Comparison of ENCODE assay signal across 8 mouse cellular contexts in the genomic region with DNA sequence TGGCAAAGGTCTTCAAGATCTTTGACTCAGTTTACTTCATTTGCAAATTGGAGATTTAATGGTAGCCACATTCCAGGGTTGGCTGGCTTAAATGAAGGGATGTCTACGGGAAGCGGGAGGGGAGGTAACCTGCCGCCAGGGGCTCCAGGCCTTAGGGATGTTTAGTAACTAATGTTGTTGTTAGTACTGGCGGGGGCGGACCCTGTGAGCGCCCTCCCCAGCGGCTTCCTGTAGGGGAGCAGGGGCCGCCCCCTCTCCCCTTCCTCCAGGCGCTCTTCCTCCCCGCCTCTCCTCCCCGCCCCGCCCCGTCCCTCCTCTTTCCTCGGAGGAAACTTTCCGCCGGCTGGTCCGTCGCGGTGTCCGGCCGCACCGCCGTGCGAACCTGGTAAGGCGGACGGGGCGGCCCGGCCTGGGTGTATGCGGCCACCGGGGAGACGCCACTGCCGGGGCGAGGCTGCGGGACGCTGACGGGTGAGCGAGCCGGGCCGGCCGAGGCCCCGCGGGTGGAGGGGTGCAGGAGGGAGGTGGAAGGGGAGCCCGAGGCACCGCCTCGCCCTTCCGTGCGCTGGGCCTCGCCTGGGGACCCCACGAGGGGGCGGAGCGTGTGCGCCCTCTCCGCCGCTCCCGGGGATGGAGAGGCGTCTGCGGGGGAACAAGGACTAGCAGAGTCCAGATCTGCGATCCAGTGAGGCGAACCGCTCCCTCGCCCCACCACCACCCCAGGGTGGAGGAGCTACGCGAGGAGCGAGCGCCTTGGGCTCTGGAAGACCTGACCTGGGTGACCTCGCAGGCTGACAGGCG. TPM values are rescaled to one million over a fixed set of nuclear protein-coding genes. Genes with fewer than 3 reads are reported as not detected.
A peak's percentile ranks its signal among the peaks of the same experiment; 100 is the strongest.
DNase-seq lines count a peak whose midpoint lies in the region; ATAC-seq and TF ChIP-seq lines count a peak whose summit lies in the region.

No protein-coding gene starts in this region.

- no peaks in the 10 kb centered on the region for H3K36me3 ChIP-seq in hindbrain, embryonic 14.5 days (replicated peaks; ENCODE audit: control insufficient read depth, insufficient read depth)
- no peaks in the 10 kb centered on the region for H3K36me3 ChIP-seq in liver, embryonic 11.5 days (ENCODE audit: control insufficient read depth, insufficient read depth, low read length)
- H3K36me3 ChIP-seq in myocyte (ENCODE audit: control insufficient read depth, insufficient read depth) = no peaks in the 10 kb centered on the region

- H3K4me2 ChIP-seq in hindbrain, embryonic 14.5 days (replicated peaks) = peak overlapping the region; percentile 63
- H3K4me2 ChIP-seq in liver, embryonic 11.5 days = peak overlapping the region; percentile 57
- H3K4me2 ChIP-seq in myocyte (ENCODE audit: low read depth) = peak overlapping the region; percentile 60

- 0 out of 2 replicates have a peak, but pooled peaks have one; percentile 35 for ATAC-seq in hindbrain, embryonic 14.5 days (ENCODE audit: low FRiP score)
- ATAC-seq in liver, embryonic 11.5 days (replicated peaks; ENCODE audit: low FRiP score) = peak; percentile 33; the same call in 1 of the 2 replicates

- H3K4me3 ChIP-seq in hindbrain, embryonic 14.5 days (replicated peaks; ENCODE audit: low read length) = peak overlapping the region; percentile 40
- peak overlapping the region; percentile 68 for H3K4me3 ChIP-seq in liver, embryonic 11.5 days (ENCODE audit: low read depth, low read length)
- peak overlapping the region; percentile 31 for H3K4me3 ChIP-seq in myocyte

- peak; percentile 43 to 53 for DNase-seq in B cell, adult 2 months
- DNase-seq in adrenal gland, postnatal 10 days = peak; percentile 82
- DNase-seq in gastrocnemius, adult 18-20 months (ENCODE audit: low spot score) = peak; percentile 43
- no peak for DNase-seq in hindbrain, embryonic 14.5 days (ENCODE audit: low spot score)
- peak; percentile 69 for DNase-seq in liver, embryonic 11.5 days (ENCODE audit: low spot score)
- DNase-seq in thymus, postnatal 14 days = peak; percentile 85
- DNase-seq in right cerebral cortex, adult 18-20 months = no peak

- peaks cover 40% of the 10 kb centered on the region for H3K27me3 ChIP-seq in hindbrain, embryonic 14.5 days (ENCODE audit: control insufficient read depth, insufficient read depth, low read length)
- H3K27me3 ChIP-seq in liver, embryonic 11.5 days (replicated peaks; ENCODE audit: control insufficient read depth, insufficient read depth, low read length) = peaks cover 36% of the 10 kb centered on the region
- no peaks in the 10 kb centered on the region for H3K27me3 ChIP-seq in myocyte (ENCODE audit: control insufficient read depth, insufficient read depth, insufficient read length)

- peak overlapping the region; percentile 40 for H3K9ac ChIP-seq in hindbrain, embryonic 14.5 days
- peak overlapping the region; percentile 26 for H3K9ac ChIP-seq in liver, embryonic 11.5 days (ENCODE audit: low read depth, low read length)

- H3K4me1 ChIP-seq in hindbrain, embryonic 14.5 days (replicated peaks; ENCODE audit: control insufficient read depth, insufficient read depth, low read length) = peaks cover 16% of the 10 kb centered on the region
- H3K4me1 ChIP-seq in liver, embryonic 11.5 days (replicated peaks; ENCODE audit: control insufficient read depth, insufficient read depth, low read length) = peaks cover 38% of the 10 kb centered on the region

- no peaks in the 10 kb centered on the region for H3K9me3 ChIP-seq in hindbrain, embryonic 14.5 days (ENCODE audit: control insufficient read depth, low read length)
- no peaks in the 10 kb centered on the region for H3K9me3 ChIP-seq in liver, embryonic 11.5 days (ENCODE audit: control insufficient read depth, low read length)

- peaks cover 4% of the 10 kb centered on the region for H3K79me2 ChIP-seq in myocyte (ENCODE audit: control insufficient read depth, insufficient read depth)

- H3K27ac ChIP-seq in hindbrain, embryonic 14.5 days = no peak overlapping the region
- peak overlapping the region; percentile 87 for H3K27ac ChIP-seq in liver, embryonic 11.5 days (ENCODE audit: low read depth, low read length)

- under 1% methylated on average over 55 of the region's 67 CpGs for WGBS in hindbrain, embryonic 14.5 days
- 1% methylated on average over 64 of the region's 67 CpGs for WGBS in liver, embryonic 11.5 days

- H3ac ChIP-seq in myocyte (ENCODE audit: control insufficient read depth, insufficient read length) = peak overlapping the region; percentile 31

- peak; percentile 58 for TF ChIP-seq POLR2A in myocyte (IDR thresholded peaks at IDR 0.05; ENCODE audit: insufficient read length, low read depth)

TF ChIP-seq in myocyte, 11 proteins besides CTCF, POLR2A, EP300 and RAD21:
- TF ChIP-seq MYOD1 (IDR thresholded peaks at IDR 0.05; ENCODE audit: control insufficient read depth in 1 of 3, insufficient read length in 2 of 3, low read depth in 2 of 3) (peak in 1 of 3 experiments; percentile 5), POLR2AphosphoS2 (IDR thresholded peaks at IDR 0.05; ENCODE audit: insufficient read length, low read depth) (peak; percentile 21), E2F4 (IDR thresholded peaks at IDR 0.05; ENCODE audit: insufficient read depth) (no peak)
TF ChIP-seq in myocyte: peak in this region for 2.

RNA-seq across cellular contexts. Expression of a gene that starts 0.8 kb away (rescaled TPM):
- total RNA-seq in adrenal gland, postnatal 10 days (2021) = 10 to 100 TPM; 36.3 to 41.2 TPM
- 1 to 10 TPM; 2.1 to 3.3 TPM for total RNA-seq in gastrocnemius, adult 18-20 months (2021)
- 13.5 and 19.2 TPM in 2 replicates for polyA plus RNA-seq in hindbrain, embryonic 14.5 days (2014; fragmentation: Nextera tagmentation; extraction: Ambion mirVana)
- polyA plus RNA-seq in liver, embryonic 11.5 days (2014; fragmentation: Nextera tagmentation; extraction: Ambion mirVana) = 25.3 and 28.1 TPM in 2 replicates
- polyA plus RNA-seq in myocyte (2012; fragmentation: generic; extraction: Trizol) = 28.6 TPM

RNA-seq across cellular contexts. Expression of a gene that starts 14.9 kb away (rescaled TPM):
- total RNA-seq in adrenal gland, postnatal 10 days (2021) = 1 to 10 TPM; 3.3 to 3.9 TPM
- total RNA-seq in gastrocnemius, adult 18-20 months (2021) = under 1 TPM; 0.62 to 0.83 TPM
- 1.1 TPM in 2 replicates for polyA plus RNA-seq in hindbrain, embryonic 14.5 days (2014; fragmentation: Nextera tagmentation; extraction: Ambion mirVana)
- 2.3 TPM in 2 replicates for polyA plus RNA-seq in liver, embryonic 11.5 days (2014; fragmentation: Nextera tagmentation; extraction: Ambion mirVana)
- 0.23 TPM for polyA plus RNA-seq in myocyte (2012; fragmentation: generic; extraction: Trizol)

RNA-seq across cellular contexts. Expression of a gene that starts 44.6 kb away (rescaled TPM):
- total RNA-seq in adrenal gland, postnatal 10 days (2021) = 10 to 100 TPM; 48.4 to 53.0 TPM
- 100 to 1,000 TPM; 113 to 127 TPM for total RNA-seq in gastrocnemius, adult 18-20 months (2021)
- 24.2 and 25.2 TPM in 2 replicates for polyA plus RNA-seq in hindbrain, embryonic 14.5 days (2014; fragmentation: Nextera tagmentation; extraction: Ambion mirVana)
- polyA plus RNA-seq in liver, embryonic 11.5 days (2014; fragmentation: Nextera tagmentation; extraction: Ambion mirVana) = 24.4 and 26.7 TPM in 2 replicates
- 25.9 TPM for polyA plus RNA-seq in myocyte (2012; fragmentation: generic; extraction: Trizol)

RNA-seq across cellular contexts. Expression of a gene that starts 51.9 kb away (rescaled TPM):
- 10 to 100 TPM; 18.2 to 23.2 TPM for total RNA-seq in adrenal gland, postnatal 10 days (2021)
- total RNA-seq in gastrocnemius, adult 18-20 months (2021) = 10 to 100 TPM in 1 of 2 experiments, 1 to 10 TPM in 1; 7.4 to 10.8 TPM
- polyA plus RNA-seq in hindbrain, embryonic 14.5 days (2014; fragmentation: Nextera tagmentation; extraction: Ambion mirVana) = 49.1 and 51.2 TPM in 2 replicates
- 46.6 and 53.3 TPM in 2 replicates for polyA plus RNA-seq in liver, embryonic 11.5 days (2014; fragmentation: Nextera tagmentation; extraction: Ambion mirVana)
- polyA plus RNA-seq in myocyte (2012; fragmentation: generic; extraction: Trizol) = 50.5 TPM

RNA-seq across cellular contexts. Expression of a gene that starts 54.2 kb away (rescaled TPM):
- total RNA-seq in adrenal gland, postnatal 10 days (2021) = 100 to 1,000 TPM; 177 to 229 TPM
- total RNA-seq in gastrocnemius, adult 18-20 months (2021) = 100 to 1,000 TPM in 1 of 2 experiments, 10 to 100 TPM in 1; 94.1 to 101 TPM
- polyA plus RNA-seq in hindbrain, embryonic 14.5 days (2014; fragmentation: Nextera tagmentation; extraction: Ambion mirVana) = 127 and 139 TPM in 2 replicates
- 199 and 207 TPM in 2 replicates for polyA plus RNA-seq in liver, embryonic 11.5 days (2014; fragmentation: Nextera tagmentation; extraction: Ambion mirVana)
- polyA plus RNA-seq in myocyte (2012; fragmentation: generic; extraction: Trizol) = 56.6 TPM

Comparison
In these comparisons a context has a peak if more than half of its experiments do, and no peak if none do; other contexts are left out.
1. DNase-seq: peak in B cell, adult 2 months (2 of 2), adrenal gland, postnatal 10 days (single experiment), gastrocnemius, adult 18-20 months (single experiment), liver, embryonic 11.5 days (single experiment) and thymus, postnatal 14 days (single experiment); none in hindbrain, embryonic 14.5 days (single experiment) and right cerebral cortex, adult 18-20 months (single experiment).
2. Peak in every context shown above with its lines, with median percentiles within 50 percentile points of each other: H3K4me2 ChIP-seq and H3K4me3 ChIP-seq.